Mouse (Mus musculus): ENCODE results near the gene F12.

GRCm38 (mm10) chr13:55446483-55447105 is 20.0 kb upstream of the F12 start:
- TF ChIP-seq POLR2A (IDR thresholded peaks at IDR 0.05; ENCODE audit: low read depth, low read length) = no peak
- TF ChIP-seq CTCF (conservative IDR thresholded peaks at IDR 0.05; ENCODE audit: insufficient read depth, insufficient read length, low read depth, low read length) = no peak

Measured in kidney, adult 2 months (tissue).